Mouse (Mus musculus): Measurements from ENCODE around the gene Polr3c. TPM values are rescaled to one million over a fixed set of nuclear protein-coding genes. Genes with fewer than 3 reads are reported as not detected.

Gene Polr3c
- polyA plus RNA-seq, 1 experiment: 40.4 TPM

DNA sequence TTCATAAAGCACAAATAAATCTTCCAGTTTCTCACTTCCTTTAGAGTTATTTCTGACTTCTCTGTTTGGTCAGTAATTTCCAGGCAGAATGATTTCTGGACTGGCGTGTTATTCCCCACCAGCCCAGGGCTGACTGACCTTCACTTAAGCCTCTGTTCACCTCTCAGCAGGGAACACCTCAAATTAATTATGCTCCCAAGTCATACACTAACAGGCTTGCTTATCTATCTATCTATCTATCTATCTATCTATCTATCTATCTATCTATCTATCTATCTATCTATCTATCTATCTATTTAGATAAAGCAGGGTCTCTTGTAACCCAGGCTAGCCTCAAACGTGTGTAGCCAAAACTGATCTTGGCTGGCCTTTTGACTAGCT, 18.8 kb downstream of the Polr3c start:
- Histone ChIP-seq H3K4me3 (ENCODE audit: control insufficient read depth, low read depth, low read length) (no peak overlapping the region), H3K4me1 (ENCODE audit: control insufficient read depth, insufficient read depth, low read length) (peaks cover 10% of the 10 kb centered on the region)

DNA sequence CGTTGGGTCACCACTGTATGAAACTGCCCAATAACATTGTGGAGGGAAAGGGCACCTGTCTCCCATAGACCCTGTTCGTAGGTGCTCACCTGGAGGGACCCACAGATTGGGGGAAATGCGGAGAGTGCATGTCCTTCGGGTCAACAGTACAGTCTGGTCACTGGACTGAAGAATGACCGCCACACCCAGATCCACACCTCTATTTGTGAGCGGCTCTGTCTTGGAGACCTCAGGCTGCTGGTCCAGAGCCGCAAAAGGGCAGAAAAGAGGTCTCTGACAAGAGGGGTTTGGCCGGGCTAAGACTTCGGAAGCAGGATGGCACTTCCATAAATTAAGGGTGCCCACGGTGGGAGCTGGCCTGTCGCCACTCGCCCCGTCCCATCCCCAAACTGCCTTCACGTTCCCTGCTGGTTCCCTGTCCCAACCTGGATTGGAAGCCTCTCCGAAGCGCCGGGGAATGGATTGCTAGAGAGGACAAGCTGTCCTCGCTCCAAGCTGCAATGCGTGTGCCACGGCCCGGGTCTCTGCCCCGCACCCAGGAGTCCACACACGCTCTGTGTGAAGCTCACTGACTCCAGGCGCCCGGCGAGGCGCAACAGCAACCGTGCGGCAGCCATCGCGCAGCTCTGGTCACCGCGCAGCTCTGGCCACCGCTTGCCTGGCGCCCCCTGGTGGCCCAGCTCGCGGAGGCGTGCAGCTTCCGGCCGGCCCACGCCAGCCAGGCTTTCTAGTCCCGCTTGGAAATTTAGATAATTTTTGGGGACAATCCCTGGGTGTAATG, 19.3 kb downstream of the Polr3c start, which contains the start of gene Nudt17:
TSS of gene Nudt17 (minus strand) at position 660 of the 781 bp plus-strand sequence.
- Histone ChIP-seq H3K27me3 (ENCODE audit: control insufficient read depth, insufficient read depth, low read length) (no peaks in the 10 kb centered on the region), H3K4me1 (ENCODE audit: control insufficient read depth, insufficient read depth, low read length) (peaks cover 10% of the 10 kb centered on the region), H3K4me3 (ENCODE audit: control insufficient read depth, low read depth, low read length) (peak within 1 kb of the TSS; percentile 73), H3K27ac (ENCODE audit: control insufficient read depth, insufficient read depth, low read depth, low read length) (no peak within 1 kb of the TSS), H3K36me3 (ENCODE audit: control insufficient read depth, insufficient read depth, low read length) (no peaks in the 10 kb centered on the region)
- 0 out of 2 replicates have a peak, but pooled peaks have one; percentile 8 for TF ChIP-seq POLR2A (IDR thresholded peaks at IDR 0.05; ENCODE audit: control insufficient read depth, low read depth, low read length)
- peak; percentile 93 for TF ChIP-seq CTCF (IDR thresholded peaks at IDR 0.05; ENCODE audit: control insufficient read depth, insufficient read depth, insufficient replicate concordance, low read depth, low read length)

More for the DNA sequence above, 18.8 kb downstream of the Polr3c start:
- Histone ChIP-seq H3K36me3 (ENCODE audit: control insufficient read depth, insufficient read depth, low read length) (no peaks in the 10 kb centered on the region), H3K27me3 (ENCODE audit: control insufficient read depth, insufficient read depth, low read length) (no peaks in the 10 kb centered on the region), H3K27ac (ENCODE audit: control insufficient read depth, insufficient read depth, low read depth, low read length) (no peak overlapping the region)
- TF ChIP-seq POLR2A (IDR thresholded peaks at IDR 0.05; ENCODE audit: control insufficient read depth, low read depth, low read length) (no peak), CTCF (IDR thresholded peaks at IDR 0.05; ENCODE audit: control insufficient read depth, insufficient read depth, insufficient replicate concordance, low read depth, low read length) (no peak)

DNA sequence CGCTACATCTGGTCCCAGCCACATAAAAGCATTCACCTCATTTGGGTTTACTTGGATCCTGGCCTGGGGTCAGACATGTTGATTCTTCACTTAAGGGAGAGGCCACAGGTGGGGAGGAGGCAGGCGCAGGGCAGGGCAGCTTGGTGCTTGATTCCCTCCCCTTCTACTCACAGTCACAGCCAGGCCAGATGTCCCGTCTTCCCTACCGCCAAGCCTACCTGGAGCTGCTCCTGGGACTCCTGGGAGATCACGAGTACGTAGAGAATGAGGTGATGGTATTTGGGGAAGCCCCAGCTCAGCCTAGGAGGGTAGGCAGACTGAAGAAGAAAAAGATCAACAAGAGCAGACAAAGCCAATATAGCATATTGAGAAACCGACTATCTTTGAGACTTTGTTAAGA, 20.4 kb downstream of the Polr3c start:
- TF ChIP-seq POLR2A (IDR thresholded peaks at IDR 0.05; ENCODE audit: control insufficient read depth, low read depth, low read length) (no peak), CTCF (IDR thresholded peaks at IDR 0.05; ENCODE audit: control insufficient read depth, insufficient read depth, insufficient replicate concordance, low read depth, low read length) (no peak)

DNA sequence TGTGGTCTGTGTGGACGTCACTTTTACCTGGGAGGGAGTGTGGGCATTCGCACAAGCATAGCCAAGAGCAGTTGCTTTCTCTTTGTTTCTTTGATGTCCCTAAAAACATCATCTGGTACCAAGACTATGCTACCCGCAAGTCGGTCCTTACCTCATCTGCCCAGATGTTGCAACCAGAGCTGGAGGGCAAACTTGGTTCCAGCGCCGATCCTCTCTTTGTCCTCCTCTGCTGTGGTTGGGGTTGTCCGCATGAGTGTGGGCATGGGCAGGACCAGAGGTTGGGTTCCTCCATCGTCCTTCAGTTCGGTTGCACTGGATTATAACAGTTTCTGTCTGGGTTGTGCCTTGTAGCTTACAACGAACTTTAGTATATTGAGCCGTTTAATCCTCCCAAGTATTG, 21.2 kb downstream of the Polr3c start:
- Histone ChIP-seq H3K27ac (ENCODE audit: control insufficient read depth, insufficient read depth, low read depth, low read length) (no peak overlapping the region), H3K36me3 (ENCODE audit: control insufficient read depth, insufficient read depth, low read length) (no peaks in the 10 kb centered on the region), H3K27me3 (ENCODE audit: control insufficient read depth, insufficient read depth, low read length) (no peaks in the 10 kb centered on the region), H3K4me3 (ENCODE audit: control insufficient read depth, low read depth, low read length) (no peak overlapping the region), H3K4me1 (ENCODE audit: control insufficient read depth, insufficient read depth, low read length) (peaks cover 10% of the 10 kb centered on the region)
- TF ChIP-seq POLR2A (IDR thresholded peaks at IDR 0.05; ENCODE audit: control insufficient read depth, low read depth, low read length): no peak
- TF ChIP-seq CTCF (IDR thresholded peaks at IDR 0.05; ENCODE audit: control insufficient read depth, insufficient read depth, insufficient replicate concordance, low read depth, low read length): no peak

More for the DNA sequence above, 20.4 kb downstream of the Polr3c start:
- Histone ChIP-seq H3K36me3 (ENCODE audit: control insufficient read depth, insufficient read depth, low read length) (no peaks in the 10 kb centered on the region), H3K27ac (ENCODE audit: control insufficient read depth, insufficient read depth, low read depth, low read length) (no peak overlapping the region), H3K4me3 (ENCODE audit: control insufficient read depth, low read depth, low read length) (no peak overlapping the region), H3K27me3 (ENCODE audit: control insufficient read depth, insufficient read depth, low read length) (no peaks in the 10 kb centered on the region), H3K4me1 (ENCODE audit: control insufficient read depth, insufficient read depth, low read length) (peaks cover 10% of the 10 kb centered on the region)

DNA sequence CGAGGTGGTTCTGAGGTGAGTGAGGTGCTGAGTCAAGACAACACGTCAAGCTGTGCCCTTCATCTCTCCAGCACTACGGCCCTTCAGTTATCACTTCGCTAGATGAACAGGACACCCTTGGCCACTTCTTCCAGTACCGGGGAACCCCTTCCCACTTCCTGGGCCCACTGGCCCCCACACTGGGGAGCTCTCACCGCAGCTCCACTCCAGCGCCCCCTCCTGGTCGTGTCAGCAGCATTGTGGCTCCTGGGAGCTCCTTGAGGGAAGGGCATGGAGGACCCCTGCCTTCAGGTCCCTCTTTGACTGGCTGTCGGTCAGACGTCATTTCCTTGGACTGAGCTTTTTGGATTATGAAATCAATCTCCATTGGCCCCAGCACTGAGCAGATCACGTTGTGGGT, 22.6 kb downstream of the Polr3c start:
- Histone ChIP-seq H3K27me3 (ENCODE audit: control insufficient read depth, insufficient read depth, low read length) (no peaks in the 10 kb centered on the region), H3K36me3 (ENCODE audit: control insufficient read depth, insufficient read depth, low read length) (no peaks in the 10 kb centered on the region), H3K27ac (ENCODE audit: control insufficient read depth, insufficient read depth, low read depth, low read length) (no peak overlapping the region), H3K4me3 (ENCODE audit: control insufficient read depth, low read depth, low read length) (no peak overlapping the region), H3K4me1 (ENCODE audit: control insufficient read depth, insufficient read depth, low read length) (peaks cover 10% of the 10 kb centered on the region)
- TF ChIP-seq CTCF (IDR thresholded peaks at IDR 0.05; ENCODE audit: control insufficient read depth, insufficient read depth, insufficient replicate concordance, low read depth, low read length) (peak; percentile 37; the same call in 1 of the 2 replicates), POLR2A (IDR thresholded peaks at IDR 0.05; ENCODE audit: control insufficient read depth, low read depth, low read length) (no peak)

DNA sequence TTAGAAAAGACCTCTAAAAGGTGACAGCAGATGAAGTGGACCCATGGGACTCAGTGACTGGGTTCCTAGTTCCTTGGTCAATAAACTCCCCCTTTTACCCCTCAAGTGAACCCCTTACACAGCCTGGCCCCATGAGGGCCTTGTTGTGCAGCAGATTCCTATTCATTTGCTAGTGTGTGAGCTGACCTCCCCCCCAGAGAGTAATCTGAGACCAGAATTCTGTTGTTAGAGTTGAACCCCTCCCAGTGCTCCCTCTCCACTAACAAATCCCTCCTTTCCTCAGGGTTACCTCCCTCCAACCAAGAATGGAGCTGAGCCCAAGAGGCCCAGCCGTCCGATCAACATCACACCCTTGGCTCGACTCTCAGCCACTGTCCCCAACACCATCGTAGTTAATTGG, 26.4 kb downstream of the Polr3c start:
- Histone ChIP-seq H3K36me3 (ENCODE audit: control insufficient read depth, insufficient read depth, low read length) (no peaks in the 10 kb centered on the region), H3K27ac (ENCODE audit: control insufficient read depth, insufficient read depth, low read depth, low read length) (no peak overlapping the region), H3K4me1 (ENCODE audit: control insufficient read depth, insufficient read depth, low read length) (peaks cover 13% of the 10 kb centered on the region), H3K27me3 (ENCODE audit: control insufficient read depth, insufficient read depth, low read length) (no peaks in the 10 kb centered on the region), H3K4me3 (ENCODE audit: control insufficient read depth, low read depth, low read length) (no peak overlapping the region)
- no peak for TF ChIP-seq POLR2A (IDR thresholded peaks at IDR 0.05; ENCODE audit: control insufficient read depth, low read depth, low read length)
- no peak for TF ChIP-seq CTCF (IDR thresholded peaks at IDR 0.05; ENCODE audit: control insufficient read depth, insufficient read depth, insufficient replicate concordance, low read depth, low read length)

DNA sequence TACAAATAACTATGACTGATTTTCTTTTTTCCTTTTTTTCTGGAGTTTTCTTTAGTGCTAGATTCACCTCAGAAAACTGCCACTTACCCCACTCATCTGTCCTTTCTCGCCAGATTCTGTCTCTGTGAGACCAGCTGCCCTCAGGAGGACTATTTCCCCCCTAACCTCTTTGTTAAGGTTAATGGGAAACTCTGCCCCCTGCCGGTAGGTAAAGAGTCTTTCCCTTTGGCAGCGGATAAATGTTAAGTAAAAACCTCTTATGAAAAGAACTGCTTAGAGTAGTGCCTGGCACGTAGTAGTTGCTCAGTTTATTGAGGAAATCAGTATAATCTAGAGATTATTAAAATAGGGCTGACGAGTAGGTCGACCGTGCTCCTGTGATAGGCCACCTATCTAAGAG, 27.1 kb downstream of the Polr3c start:
- TF ChIP-seq CTCF (IDR thresholded peaks at IDR 0.05; ENCODE audit: control insufficient read depth, insufficient read depth, insufficient replicate concordance, low read depth, low read length): no peak
- TF ChIP-seq POLR2A (IDR thresholded peaks at IDR 0.05; ENCODE audit: control insufficient read depth, low read depth, low read length): no peak
- Histone ChIP-seq H3K4me1 (ENCODE audit: control insufficient read depth, insufficient read depth, low read length) (peaks cover 13% of the 10 kb centered on the region), H3K36me3 (ENCODE audit: control insufficient read depth, insufficient read depth, low read length) (no peaks in the 10 kb centered on the region), H3K27me3 (ENCODE audit: control insufficient read depth, insufficient read depth, low read length) (no peaks in the 10 kb centered on the region), H3K4me3 (ENCODE audit: control insufficient read depth, low read depth, low read length) (peak overlapping the region; percentile 73; the same call in 1 of the 2 replicates), H3K27ac (ENCODE audit: control insufficient read depth, insufficient read depth, low read depth, low read length) (no peak overlapping the region)

Measured in testis, adult 2 months (tissue).